Mouse (Mus musculus): ENCODE measurements around the gene Atp13a3.

GRCm38 (mm10) chr16:30443411-30443810, 37.6 kb upstream of the Atp13a3 start:
- TF ChIP-seq CTCF (conservative IDR thresholded peaks at IDR 0.05; ENCODE audit: insufficient read depth, insufficient read length, low read depth, low read length) (no peak; the same call in 1 of the 2 replicates), POLR2A (IDR thresholded peaks at IDR 0.05; ENCODE audit: low read depth, low read length) (no peak)

Measured in kidney, adult 2 months (tissue).